10 mouse cellular contexts compared by ENCODE assay signal in the genomic region with DNA sequence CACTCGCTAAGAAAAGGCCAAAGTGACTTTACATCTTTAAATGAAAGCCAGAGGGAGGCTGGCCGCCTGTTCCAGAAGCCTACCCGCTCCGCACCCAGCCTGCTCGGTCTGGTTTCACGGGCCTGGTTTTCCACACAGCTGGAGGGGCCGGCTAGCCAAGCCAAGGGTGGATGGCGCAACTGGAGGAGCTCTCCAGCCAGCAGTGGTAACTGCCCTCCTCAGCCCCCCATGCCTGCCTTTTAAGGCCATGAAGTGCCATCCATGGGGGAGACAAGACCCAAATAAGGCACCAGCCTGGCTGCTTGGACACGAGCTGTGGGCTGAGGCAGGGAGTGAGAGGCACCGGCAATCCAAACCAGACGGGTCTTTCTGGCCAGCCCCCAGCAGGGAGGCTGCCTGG. TPM values are rescaled to one million over a fixed set of nuclear protein-coding genes. Genes with fewer than 3 reads are reported as not detected.
DNase-seq lines count a peak whose midpoint lies in the region; ATAC-seq and TF ChIP-seq lines count a peak whose summit lies in the region.
"Had no signal": no experiment of that assay in that cellular context is flagged by ENCODE, and none has a peak within 500 bp of the region (broad histone marks: within the 10 kb centered on the region; RNA-seq: fewer than 3 reads in every experiment).

No protein-coding gene starts in this region.

- no peak for ATAC-seq in kidney, embryonic 14.5 days (ENCODE audit: low FRiP score, low TSS enrichment)
- ATAC-seq in intestine, embryonic 16.5 days: no peak
- ATAC-seq in limb, embryonic 14.5 days (ENCODE audit: low FRiP score, low read depth): no peak
- ATAC-seq in stomach, embryonic 16.5 days (ENCODE audit: insufficient read depth, low FRiP score): peak; percentile 66; the same call in 1 of the 2 replicates

- H3K36me3 ChIP-seq in kidney, embryonic 14.5 days (ENCODE audit: control insufficient read depth, insufficient read depth, low read length): peaks cover 13% of the 10 kb centered on the region; the same call in 1 of the 2 replicates
- H3K36me3 ChIP-seq in intestine, embryonic 16.5 days (ENCODE audit: control insufficient read depth, insufficient read depth, low read length): no peaks in the 10 kb centered on the region
- H3K36me3 ChIP-seq in limb, embryonic 14.5 days (ENCODE audit: control insufficient read depth, insufficient read depth, low read length): no peaks in the 10 kb centered on the region
- H3K36me3 ChIP-seq in stomach, embryonic 16.5 days (ENCODE audit: control insufficient read depth, insufficient read depth, low read length): no peaks in the 10 kb centered on the region

- H3K9me3 ChIP-seq in kidney, embryonic 14.5 days (ENCODE audit: control insufficient read depth, low read length): no peaks in the 10 kb centered on the region
- H3K9me3 ChIP-seq in intestine, embryonic 16.5 days (ENCODE audit: control insufficient read depth, low read length): no peaks in the 10 kb centered on the region
- H3K9me3 ChIP-seq in limb, embryonic 14.5 days (ENCODE audit: control insufficient read depth, low read length): no peaks in the 10 kb centered on the region
- H3K9me3 ChIP-seq in stomach, embryonic 16.5 days (replicated peaks; ENCODE audit: control insufficient read depth, low read length): no peaks in the 10 kb centered on the region

- WGBS in kidney, embryonic 14.5 days: 76% methylated on average over 11 of the region's 11 CpGs
- WGBS in intestine, embryonic 16.5 days: 63% methylated on average over 11 of the region's 11 CpGs
- WGBS in limb, embryonic 14.5 days: 54% methylated on average over 11 of the region's 11 CpGs
- WGBS in stomach, embryonic 16.5 days: 68% methylated on average over 11 of the region's 11 CpGs

- no peak overlapping the region for H3K27ac ChIP-seq in kidney, embryonic 14.5 days (ENCODE audit: low read depth, low read length)
- H3K27ac ChIP-seq in intestine, embryonic 16.5 days (ENCODE audit: low read length): peak overlapping the region; percentile 53
- peak overlapping the region; percentile 48; the same call in 1 of the 2 replicates for H3K27ac ChIP-seq in limb, embryonic 14.5 days (replicated peaks; ENCODE audit: low read depth, low read length)
- peak overlapping the region; percentile 73 for H3K27ac ChIP-seq in stomach, embryonic 16.5 days (ENCODE audit: low read length)

- no peak for TF ChIP-seq POLR2A in limb, embryonic 14.5 days (IDR thresholded peaks at IDR 0.05; ENCODE audit: borderline replicate concordance, extremely low read depth, insufficient read depth, insufficient read length)

- DNase-seq in kidney, adult 11 months: peak; percentile 49
- no peak for DNase-seq in limb, embryonic 14.5 days (ENCODE audit: low spot score)
- DNase-seq in spleen, postnatal 36 days (ENCODE audit: low spot score in 2 of 2): no peak
- DNase-seq in B cell, adult 2 months: no peak
- DNase-seq: cerebellum, adult 18-20 months; thymus, postnatal 14 days had no signal

- H3K4me2 ChIP-seq in kidney, embryonic 14.5 days (replicated peaks; ENCODE audit: low read depth, low read length): no peak overlapping the region
- H3K4me2 ChIP-seq in intestine, embryonic 16.5 days (ENCODE audit: low read depth, low read length): no peak overlapping the region
- no peak overlapping the region for H3K4me2 ChIP-seq in limb, embryonic 14.5 days (replicated peaks; ENCODE audit: low read depth, low read length, severe bottlenecking)
- no peak overlapping the region for H3K4me2 ChIP-seq in stomach, embryonic 16.5 days (ENCODE audit: low read depth, low read length)

- peaks cover 15% of the 10 kb centered on the region for H3K4me1 ChIP-seq in kidney, embryonic 14.5 days (ENCODE audit: control insufficient read depth, insufficient read depth, low read length)
- peaks cover 28% of the 10 kb centered on the region for H3K4me1 ChIP-seq in intestine, embryonic 16.5 days (ENCODE audit: control insufficient read depth, insufficient read depth, low read length)
- H3K4me1 ChIP-seq in limb, embryonic 14.5 days (ENCODE audit: control insufficient read depth, insufficient read depth, low read length): peaks cover 8% of the 10 kb centered on the region
- peaks cover 27% of the 10 kb centered on the region for H3K4me1 ChIP-seq in stomach, embryonic 16.5 days (ENCODE audit: control insufficient read depth, insufficient read depth, low read length)

- no peak overlapping the region for H3K4me3 ChIP-seq in kidney, embryonic 14.5 days (ENCODE audit: low read length)
- 0 out of 2 replicates have a peak overlapping the region, but pooled peaks have one; percentile 7 for H3K4me3 ChIP-seq in intestine, embryonic 16.5 days (ENCODE audit: low read length)
- no peak overlapping the region for H3K4me3 ChIP-seq in limb, embryonic 14.5 days (replicated peaks; ENCODE audit: low read length)
- H3K4me3 ChIP-seq in stomach, embryonic 16.5 days (replicated peaks; ENCODE audit: low read length): peak overlapping the region; percentile 9; the same call in 1 of the 2 replicates
- H3K4me3 ChIP-seq: myocyte had no signal

- H3K9ac ChIP-seq in kidney, embryonic 14.5 days (ENCODE audit: low read depth, low read length): no peak overlapping the region
- peak overlapping the region; percentile 20; the same call in 1 of the 2 replicates for H3K9ac ChIP-seq in intestine, embryonic 16.5 days (ENCODE audit: low read depth, low read length)
- H3K9ac ChIP-seq in limb, embryonic 14.5 days (ENCODE audit: low read depth, low read length, severe bottlenecking): peak overlapping the region; percentile 31; the same call in 1 of the 2 replicates
- 0 out of 2 replicates have a peak overlapping the region, but pooled peaks have one; percentile 34 for H3K9ac ChIP-seq in stomach, embryonic 16.5 days (ENCODE audit: low read length)

- no peaks in the 10 kb centered on the region for H3K27me3 ChIP-seq in kidney, embryonic 14.5 days (ENCODE audit: control insufficient read depth, insufficient read depth, low read length)
- no peaks in the 10 kb centered on the region for H3K27me3 ChIP-seq in intestine, embryonic 16.5 days (replicated peaks; ENCODE audit: control insufficient read depth, insufficient read depth, low read length)
- H3K27me3 ChIP-seq in limb, embryonic 14.5 days (ENCODE audit: control insufficient read depth, insufficient read depth, low read length): no peaks in the 10 kb centered on the region
- H3K27me3 ChIP-seq in stomach, embryonic 16.5 days (ENCODE audit: control insufficient read depth, insufficient read depth, low read length): no peaks in the 10 kb centered on the region

RNA-seq across cellular contexts. Expression of a gene that starts 16.1 kb away (rescaled TPM):
- 141 and 178 TPM in 2 replicates for polyA plus RNA-seq in kidney, embryonic 14.5 days (2014; fragmentation: Nextera tagmentation; extraction: Ambion mirVana)
- 112 and 120 TPM in 2 replicates for polyA plus RNA-seq in intestine, embryonic 16.5 days (2015; fragmentation: Nextera tagmentation; extraction: Ambion mirVana)
- 25.3 and 25.7 TPM in 2 replicates for polyA plus RNA-seq in limb, embryonic 14.5 days (2012; rRNA removed)
- polyA plus RNA-seq in limb, embryonic 14.5 days (2014; fragmentation: Nextera tagmentation; extraction: Ambion mirVana): 30.9 and 32.2 TPM in 2 replicates
- polyA plus RNA-seq in stomach, embryonic 16.5 days (2015; fragmentation: Nextera tagmentation; extraction: Ambion mirVana): 59.1 and 60.4 TPM in 2 replicates

RNA-seq across cellular contexts. Expression of a gene that starts 36.8 kb away (rescaled TPM):
- 506 and 517 TPM in 2 replicates for polyA plus RNA-seq in kidney, embryonic 14.5 days (2014; fragmentation: Nextera tagmentation; extraction: Ambion mirVana)
- polyA plus RNA-seq in intestine, embryonic 16.5 days (2015; fragmentation: Nextera tagmentation; extraction: Ambion mirVana): 499 and 529 TPM in 2 replicates
- polyA plus RNA-seq in limb, embryonic 14.5 days (2012; rRNA removed): 828 and 880 TPM in 2 replicates
- 357 and 409 TPM in 2 replicates for polyA plus RNA-seq in limb, embryonic 14.5 days (2014; fragmentation: Nextera tagmentation; extraction: Ambion mirVana)
- 530 and 537 TPM in 2 replicates for polyA plus RNA-seq in stomach, embryonic 16.5 days (2015; fragmentation: Nextera tagmentation; extraction: Ambion mirVana)

RNA-seq across cellular contexts. Expression of a gene that starts 37.2 kb away (rescaled TPM):
- polyA plus RNA-seq in kidney, embryonic 14.5 days (2014; fragmentation: Nextera tagmentation; extraction: Ambion mirVana): 25.5 and 29.0 TPM in 2 replicates
- polyA plus RNA-seq in intestine, embryonic 16.5 days (2015; fragmentation: Nextera tagmentation; extraction: Ambion mirVana): 27.8 and 32.5 TPM in 2 replicates
- 48.1 and 63.9 TPM in 2 replicates for polyA plus RNA-seq in limb, embryonic 14.5 days (2012; rRNA removed)
- polyA plus RNA-seq in limb, embryonic 14.5 days (2014; fragmentation: Nextera tagmentation; extraction: Ambion mirVana): 24.6 and 27.4 TPM in 2 replicates
- 24.8 and 25.2 TPM in 2 replicates for polyA plus RNA-seq in stomach, embryonic 16.5 days (2015; fragmentation: Nextera tagmentation; extraction: Ambion mirVana)

Comparison
In these comparisons a context has a peak if more than half of its experiments do, and no peak if none do; other contexts are left out.
1. H3K4me3 ChIP-seq: peak in intestine, embryonic 16.5 days (single experiment) and stomach, embryonic 16.5 days (single experiment); none in kidney, embryonic 14.5 days (single experiment) and limb, embryonic 14.5 days (single experiment).